Comparison of ENCODE assay signal across 14 mouse cellular contexts in genomic region chr11:14183258-14183968, GRCm38 (mm10).
DNase-seq lines count a peak whose midpoint lies in the region; ATAC-seq lines count a peak whose summit lies in the region.
"Had no signal": no experiment of that assay in that cellular context is flagged by ENCODE, and none has a peak within 500 bp of the region (broad histone marks: within the 10 kb centered on the region; RNA-seq: fewer than 3 reads in every experiment).

No protein-coding gene starts in this region.

- no peak overlapping the region for H3K4me3 ChIP-seq in neural tube, embryonic 13.5 days
- H3K4me3 ChIP-seq in neural tube, embryonic 15.5 days (replicated peaks) = no peak overlapping the region
- H3K4me3 ChIP-seq: hindbrain, embryonic 10.5 days; midbrain, embryonic 12.5 days had no signal

- no peak overlapping the region for H3K27ac ChIP-seq in neural tube, embryonic 13.5 days (replicated peaks)
- no peak overlapping the region for H3K27ac ChIP-seq in neural tube, embryonic 15.5 days (replicated peaks)
- H3K27ac ChIP-seq: hindbrain, embryonic 10.5 days; midbrain, embryonic 12.5 days had no signal

- no peaks in the 10 kb centered on the region for H3K27me3 ChIP-seq in neural tube, embryonic 13.5 days
- H3K27me3 ChIP-seq in neural tube, embryonic 15.5 days (replicated peaks) = no peaks in the 10 kb centered on the region

- ATAC-seq in neural tube, embryonic 13.5 days (ENCODE audit: low read depth) = peak; percentile 50; the same call in 1 of the 2 replicates
- ATAC-seq in neural tube, embryonic 15.5 days (ENCODE audit: low FRiP score) = no peak

- H3K9me3 ChIP-seq in neural tube, embryonic 13.5 days = no peaks in the 10 kb centered on the region
- H3K9me3 ChIP-seq in neural tube, embryonic 15.5 days (replicated peaks) = no peaks in the 10 kb centered on the region
- H3K9me3 ChIP-seq: hindbrain, embryonic 10.5 days; midbrain, embryonic 12.5 days had no signal

- H3K9ac ChIP-seq in neural tube, embryonic 13.5 days = no peak overlapping the region
- no peak overlapping the region for H3K9ac ChIP-seq in neural tube, embryonic 15.5 days (replicated peaks)
- H3K9ac ChIP-seq: midbrain, embryonic 12.5 days had no signal

- 18% methylated on average over 1 of the region's 1 CpGs for WGBS in neural tube, embryonic 13.5 days
- WGBS in neural tube, embryonic 15.5 days = 11% methylated on average over 1 of the region's 1 CpGs

- peak; percentile 6 to 7 for DNase-seq in adrenal gland, postnatal 36 days
- no peak for DNase-seq in adrenal gland, postnatal 10 days
- DNase-seq in kidney, adult 8-10 months = peak; percentile 1 to 20
- DNase-seq in kidney, adult 18-20 months = no peak
- no peak for DNase-seq in testis, postnatal 10 days (ENCODE audit: low spot score)
- no peak for DNase-seq in lung, postnatal 14 days
- DNase-seq: cerebellum, adult 2 months; retina, postnatal 1 day; spleen, adult 18-20 months; thymus, postnatal 25 days had no signal

- H3K4me2 ChIP-seq in neural tube, embryonic 13.5 days = no peak overlapping the region
- H3K4me2 ChIP-seq in neural tube, embryonic 15.5 days = no peak overlapping the region
- H3K4me2 ChIP-seq: midbrain, embryonic 12.5 days had no signal

- no peaks in the 10 kb centered on the region for H3K36me3 ChIP-seq in neural tube, embryonic 13.5 days
- H3K36me3 ChIP-seq in neural tube, embryonic 15.5 days = no peaks in the 10 kb centered on the region
- H3K36me3 ChIP-seq: hindbrain, embryonic 10.5 days; midbrain, embryonic 12.5 days had no signal

- H3K4me1 ChIP-seq in neural tube, embryonic 13.5 days (replicated peaks) = peaks cover 16% of the 10 kb centered on the region
- H3K4me1 ChIP-seq in neural tube, embryonic 15.5 days = no peaks in the 10 kb centered on the region; the same call in 1 of the 2 replicates

Comparison
In these comparisons a context has a peak if more than half of its experiments do, and no peak if none do; other contexts are left out.
1. DNase-seq: peak in adrenal gland, postnatal 36 days (2 of 2) and kidney, adult 8-10 months (2 of 2); none in adrenal gland, postnatal 10 days (single experiment), kidney, adult 18-20 months (single experiment), testis, postnatal 10 days (single experiment) and lung, postnatal 14 days (single experiment).